Mouse (Mus musculus): ENCODE data around the gene Cntnap2.
"Not testable (repeated sequence)": the region's sequence is repeated elsewhere in the genome, so short reads cannot be mapped to it uniquely, and the experiment has no call there.

Cntnap2 gene

DNA sequence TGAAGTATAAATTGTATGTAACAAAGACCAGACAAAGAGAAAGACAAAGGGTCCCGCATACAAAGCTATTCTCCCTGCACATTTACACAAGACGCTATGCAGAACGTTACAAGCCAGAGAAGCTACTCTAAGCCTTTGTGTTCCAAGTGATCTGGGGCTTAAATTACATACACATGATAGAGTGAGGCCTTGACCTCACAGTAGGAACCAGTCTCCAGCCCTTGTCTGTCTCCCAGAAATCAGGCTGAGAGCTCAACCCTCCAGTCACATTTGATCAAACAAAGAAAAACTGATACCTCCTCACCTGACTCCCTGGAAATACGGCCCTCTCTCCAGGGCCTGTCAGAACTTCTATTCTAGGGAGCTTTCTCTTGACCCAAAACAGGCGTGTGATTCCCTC, 2122.2 kb downstream of the Cntnap2 start:
- not testable (repeated sequence) for DNase-seq

DNA sequence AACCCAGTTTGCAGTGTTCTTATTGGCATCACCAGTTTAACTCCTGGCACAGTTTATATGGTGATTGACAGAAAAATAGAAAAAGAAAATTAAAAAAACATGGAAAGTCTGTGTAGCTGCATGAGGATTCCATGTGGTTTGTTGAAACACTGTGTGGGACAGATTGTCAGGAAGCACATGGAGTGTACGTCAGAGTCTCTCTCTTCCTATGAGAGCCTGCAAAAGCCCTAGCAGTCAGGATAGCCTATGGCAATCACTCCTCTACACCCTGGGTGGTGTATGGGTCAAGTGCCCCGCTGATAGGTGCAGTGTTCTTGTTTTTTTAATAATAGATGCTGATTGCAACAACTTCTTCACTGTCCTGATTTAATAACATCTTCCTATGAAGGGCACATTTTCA, 2123.1 kb downstream of the Cntnap2 start:
- no peak for DNase-seq

DNA sequence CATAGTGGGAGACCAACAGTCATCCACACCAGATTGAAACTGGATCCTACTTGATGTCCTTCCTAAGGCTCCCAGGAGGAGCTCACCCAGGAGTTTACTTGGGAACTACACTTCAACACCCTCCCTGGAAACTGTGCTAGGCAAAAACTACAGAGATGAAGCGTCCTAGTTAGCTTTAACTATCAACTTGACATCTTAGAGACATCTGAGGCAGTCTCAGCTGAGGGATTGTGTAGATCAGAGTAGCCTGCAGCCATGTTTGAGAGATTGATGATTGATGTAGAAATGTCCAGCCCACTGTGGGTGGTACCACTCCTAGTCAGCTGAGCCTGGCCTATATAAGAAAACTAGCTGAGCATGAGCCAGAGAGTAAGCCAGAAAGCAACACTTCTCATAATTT, 2123.6 kb downstream of the Cntnap2 start:
- no peak for DNase-seq

DNA sequence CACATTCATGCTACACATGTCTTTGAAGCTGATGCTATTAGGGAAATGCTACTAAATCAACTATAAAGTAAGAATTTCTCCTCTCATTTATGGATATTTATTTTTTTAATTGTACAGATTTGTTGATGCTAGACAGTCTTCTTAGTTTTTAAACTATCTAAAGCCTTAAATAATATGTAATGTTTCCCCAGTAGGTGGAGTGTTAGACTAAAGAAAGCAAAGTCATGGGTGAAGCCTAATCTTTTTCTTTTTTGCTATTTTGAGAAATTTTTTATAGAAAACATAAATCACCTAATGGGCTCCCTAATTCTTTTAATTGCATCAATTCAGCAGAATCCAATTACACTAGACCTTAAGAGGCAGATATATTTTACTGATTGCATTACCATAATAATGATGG, 2124.7 kb downstream of the Cntnap2 start:
- not testable (repeated sequence) for DNase-seq

DNA sequence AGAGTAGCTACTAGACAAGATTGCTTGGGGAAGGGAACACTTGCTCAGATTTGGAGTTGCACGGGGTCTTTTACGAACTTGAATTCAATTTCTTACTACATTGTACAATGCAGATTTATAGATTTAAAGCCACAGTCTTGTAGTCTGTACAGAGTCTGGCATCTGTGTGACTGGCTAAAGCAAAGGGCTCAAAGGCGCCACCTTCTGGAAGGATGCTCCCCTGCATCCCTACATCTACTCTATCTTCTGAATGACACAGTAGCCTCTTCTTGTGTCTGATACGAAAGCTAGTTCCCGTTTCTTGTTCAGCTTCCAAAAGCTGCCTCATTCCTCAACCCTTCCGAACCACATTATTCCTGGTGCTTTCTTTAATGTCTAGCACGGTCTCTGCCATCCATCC, 2129.0 kb downstream of the Cntnap2 start:
- DNase-seq: peak; percentile 30

DNA sequence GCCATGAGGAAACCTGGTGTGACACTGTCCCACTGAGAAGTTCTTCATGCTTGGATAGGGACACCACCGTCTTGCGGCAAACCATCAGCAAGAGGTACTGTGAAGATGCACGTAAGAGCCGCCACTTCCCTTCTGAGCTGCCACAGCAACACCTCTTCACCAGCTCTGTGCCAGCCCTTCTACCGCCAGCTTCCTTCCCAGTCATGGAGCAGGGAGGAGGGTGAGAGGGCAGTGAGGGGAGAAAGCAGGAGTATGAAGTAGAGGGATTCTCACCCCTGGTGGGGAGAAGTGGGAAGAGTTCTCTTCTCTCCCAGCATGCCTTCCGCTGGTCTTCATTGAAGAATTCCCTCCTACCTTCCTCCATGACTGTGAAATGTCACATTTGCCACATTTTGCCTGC, 2129.4 kb downstream of the Cntnap2 start:
- not testable (repeated sequence) for DNase-seq

DNA sequence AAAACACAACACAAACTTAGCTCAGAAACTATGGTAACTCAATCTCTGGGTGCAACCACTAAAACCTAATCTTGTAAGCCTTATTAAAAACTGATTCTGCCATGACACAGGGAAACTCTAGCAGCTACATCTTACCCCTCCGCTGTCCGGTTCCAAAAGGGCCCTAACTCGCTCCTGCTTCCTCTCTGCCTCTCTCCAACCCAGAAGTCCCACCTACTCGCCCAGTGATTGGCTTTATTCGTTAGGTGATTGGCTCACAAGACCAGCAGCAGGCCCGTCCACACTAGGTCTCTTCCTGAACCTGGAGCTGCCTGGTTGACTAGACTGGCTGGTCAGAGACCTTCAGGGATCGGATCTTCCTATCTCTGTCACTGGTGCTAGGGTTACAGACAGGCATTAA, 2131.1 kb downstream of the Cntnap2 start:
- DNase-seq: no peak

DNA sequence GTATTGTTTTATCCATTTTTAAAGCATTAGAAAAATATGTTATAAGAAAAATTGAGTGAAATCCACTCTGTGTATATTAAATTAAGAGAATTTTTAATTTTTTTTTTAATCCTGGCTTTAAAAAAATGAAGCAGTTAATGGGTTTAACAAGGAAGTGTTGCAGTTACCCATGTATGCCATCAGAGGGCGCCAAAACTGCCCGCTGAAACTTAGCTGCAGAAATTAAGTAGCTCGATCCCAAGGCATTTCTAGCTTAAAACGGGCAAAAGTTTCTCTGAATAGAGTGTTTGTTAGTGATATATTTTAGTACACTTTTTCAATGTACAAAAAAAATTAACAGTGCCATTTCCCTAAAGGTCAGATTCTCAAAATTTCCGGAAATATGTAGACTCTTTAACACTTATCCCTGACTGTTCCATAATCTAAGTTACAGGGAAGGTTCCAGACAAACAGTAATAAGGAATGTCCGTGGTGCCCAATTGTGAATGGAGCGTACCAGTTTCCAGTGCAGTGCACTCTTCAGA, 2132.2 kb downstream of the Cntnap2 start:
- DNase-seq: peak; percentile 32

DNA sequence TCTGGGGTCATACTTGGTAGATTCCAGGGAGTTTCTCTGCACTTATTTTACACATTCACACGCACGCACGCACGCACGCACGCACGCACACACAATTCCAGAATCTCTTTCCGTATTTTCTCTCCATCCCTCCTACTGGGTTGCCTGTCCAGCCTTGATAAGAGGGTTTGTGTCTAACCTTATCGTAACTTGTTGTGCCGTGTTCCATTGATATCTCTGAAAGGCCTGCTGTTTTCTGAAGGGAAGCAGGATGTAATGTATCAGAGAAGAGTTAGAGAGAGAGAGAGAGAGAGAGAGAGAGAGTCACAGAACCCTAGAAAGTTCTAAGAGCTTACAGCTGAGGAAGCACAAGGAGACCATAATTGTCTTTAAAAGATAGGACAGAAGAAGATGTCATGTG, 2132.8 kb downstream of the Cntnap2 start:
- DNase-seq: no peak

DNA sequence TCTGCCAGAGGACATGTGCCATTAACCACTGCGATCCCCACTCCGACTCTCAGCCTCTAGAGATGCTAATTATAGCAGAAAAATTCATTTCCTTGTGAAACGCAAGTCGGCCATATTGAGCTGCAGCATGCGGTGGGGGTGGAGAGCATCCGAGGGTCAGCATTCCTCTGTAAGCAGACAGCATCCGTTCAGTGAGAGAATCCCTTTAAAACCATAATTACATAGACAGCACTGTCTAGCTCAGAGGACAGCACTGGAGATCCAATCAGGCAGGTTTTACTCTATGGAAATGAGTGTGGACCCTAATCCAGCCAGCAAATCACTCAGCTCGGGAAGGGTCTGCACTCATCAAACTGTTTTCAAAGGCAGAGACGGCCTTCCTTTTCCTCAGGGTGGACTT, 2133.3 kb downstream of the Cntnap2 start:
- no peak for DNase-seq

DNA sequence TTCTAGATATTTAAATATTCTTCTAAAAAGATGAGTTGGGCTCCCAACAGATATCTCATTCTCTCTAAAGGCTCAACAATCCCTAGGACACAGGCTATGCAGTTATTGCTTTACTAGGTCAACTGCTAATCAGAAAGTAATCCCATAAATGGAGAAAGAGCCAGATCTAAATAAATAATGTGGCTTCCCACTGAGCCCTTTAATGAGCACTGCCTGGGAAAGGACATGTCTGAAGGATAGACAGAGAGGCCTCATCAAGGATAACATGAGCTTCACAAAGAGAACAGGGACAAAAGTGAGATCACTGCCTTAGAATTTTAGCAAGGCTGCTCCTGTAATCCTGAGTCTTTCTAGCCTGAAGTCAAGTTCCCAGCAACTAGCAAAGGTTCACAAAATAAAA, 2138.4 kb downstream of the Cntnap2 start:
- no peak for DNase-seq

DNA sequence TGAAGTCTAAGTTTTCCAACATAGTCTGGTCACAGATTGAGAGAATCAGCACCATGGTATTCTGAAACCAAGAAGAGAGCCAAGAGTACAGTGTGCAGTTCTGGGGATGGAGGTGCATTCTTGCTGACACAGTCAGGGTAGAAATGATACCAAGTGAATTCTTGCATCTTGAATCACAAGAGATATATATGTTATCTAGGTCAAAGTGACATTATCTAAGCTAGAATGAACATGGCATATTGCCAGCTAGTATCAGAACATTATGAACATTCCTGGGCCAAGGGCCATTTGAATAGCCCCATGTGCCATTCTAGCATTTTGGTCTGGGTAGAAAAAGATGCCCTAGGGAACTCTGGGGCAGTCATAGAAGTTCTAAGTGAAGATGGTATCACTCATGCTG, 2141.5 kb downstream of the Cntnap2 start:
- DNase-seq: no peak

DNA sequence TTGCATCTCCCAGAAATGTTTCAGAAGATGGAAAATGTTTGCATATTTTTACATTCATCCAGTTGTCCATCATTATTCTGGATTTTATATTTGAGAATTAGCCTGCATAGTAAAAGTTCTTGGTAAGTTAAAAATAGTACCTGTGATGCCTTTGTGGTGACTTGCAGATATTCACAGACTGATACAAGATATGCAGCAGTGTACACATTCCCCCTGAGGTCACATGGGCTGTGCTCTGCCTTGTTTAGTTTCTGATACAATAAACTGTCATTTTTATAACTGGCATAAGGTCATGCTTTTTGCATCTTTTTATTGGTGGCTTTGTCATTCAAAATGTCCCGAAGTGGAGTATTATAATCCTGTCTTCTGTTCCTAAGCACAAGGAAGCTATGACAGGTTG, 2148.9 kb downstream of the Cntnap2 start:
- no peak for DNase-seq

DNA sequence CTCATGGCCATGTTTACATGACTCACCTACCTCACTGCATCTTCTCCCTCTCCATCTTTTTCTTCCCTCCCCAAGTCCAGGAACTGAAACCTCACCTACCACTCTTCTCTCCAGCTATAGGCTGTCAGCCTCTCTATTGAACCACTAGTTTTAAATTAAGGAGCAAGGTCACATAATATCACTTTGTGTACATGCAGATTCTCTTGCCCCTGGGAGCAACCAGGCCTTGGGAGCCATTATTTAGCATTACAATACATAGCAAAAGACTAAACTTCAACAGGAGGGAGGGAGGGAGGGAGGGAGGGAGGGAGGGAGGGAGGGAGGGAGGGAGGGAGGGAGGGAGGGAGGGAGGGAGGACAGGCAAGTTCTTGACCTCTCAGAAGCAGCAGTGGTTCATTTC, 2155.6 kb downstream of the Cntnap2 start:
- no peak for DNase-seq

DNA sequence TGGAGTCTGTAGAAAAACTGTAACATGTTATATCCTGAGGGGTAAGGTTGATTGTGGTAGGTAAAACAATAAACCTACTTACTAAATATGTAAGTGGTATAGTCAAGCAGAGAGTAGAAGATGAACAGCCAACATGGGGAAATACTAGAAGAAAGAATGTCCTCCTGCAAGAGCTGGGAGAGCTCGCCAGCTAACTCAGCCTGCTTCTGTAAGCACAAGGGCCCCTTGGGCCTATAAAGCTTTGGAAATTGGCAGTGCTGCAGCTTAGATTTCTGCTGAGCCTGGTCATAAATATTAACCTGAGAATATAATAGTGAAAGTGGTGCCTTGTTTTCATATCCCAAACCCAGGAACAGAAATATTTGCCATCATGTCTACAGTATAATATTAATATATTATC, 2164.4 kb downstream of the Cntnap2 start:
- DNase-seq: not testable (repeated sequence)

DNA sequence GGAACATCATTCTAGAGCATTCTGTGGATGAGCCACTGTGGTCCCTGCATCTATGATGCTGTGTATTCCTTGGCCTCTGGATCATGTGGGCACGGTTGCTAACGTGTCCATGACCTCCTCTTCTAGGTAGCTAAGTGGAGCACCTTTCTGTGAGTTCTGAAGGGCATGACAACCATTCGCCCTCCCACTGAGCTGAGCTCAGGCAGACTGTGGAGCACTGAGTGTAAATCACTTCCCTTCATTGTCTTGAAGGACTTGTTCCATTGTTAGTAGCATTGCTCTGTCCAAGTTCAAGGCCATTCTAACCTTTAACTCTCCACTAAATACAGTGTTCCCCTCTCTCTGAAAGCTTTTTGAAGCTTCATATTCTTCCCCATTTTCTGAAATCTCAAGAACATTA, 2166.2 kb downstream of the Cntnap2 start:
- DNase-seq: not testable (repeated sequence)

DNA sequence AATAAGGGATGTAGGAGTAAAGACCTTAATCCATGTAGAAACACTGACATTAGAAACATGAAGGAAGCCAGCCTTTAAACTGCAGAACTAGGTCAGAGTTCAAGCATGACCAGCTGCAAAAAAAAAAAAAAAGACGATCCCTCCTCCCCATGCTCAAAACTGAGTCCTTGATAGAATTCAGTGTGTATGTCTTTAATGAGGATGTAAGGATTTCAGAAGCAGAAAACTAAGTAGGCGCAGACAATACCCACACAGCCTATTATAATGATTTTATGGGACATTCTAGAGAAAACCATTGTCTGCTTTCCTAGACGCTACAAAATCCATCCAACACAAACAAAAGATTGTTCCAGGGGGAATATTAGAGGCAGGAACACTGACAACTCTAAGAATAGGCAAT, 2168.4 kb downstream of the Cntnap2 start:
- no peak for DNase-seq

DNA sequence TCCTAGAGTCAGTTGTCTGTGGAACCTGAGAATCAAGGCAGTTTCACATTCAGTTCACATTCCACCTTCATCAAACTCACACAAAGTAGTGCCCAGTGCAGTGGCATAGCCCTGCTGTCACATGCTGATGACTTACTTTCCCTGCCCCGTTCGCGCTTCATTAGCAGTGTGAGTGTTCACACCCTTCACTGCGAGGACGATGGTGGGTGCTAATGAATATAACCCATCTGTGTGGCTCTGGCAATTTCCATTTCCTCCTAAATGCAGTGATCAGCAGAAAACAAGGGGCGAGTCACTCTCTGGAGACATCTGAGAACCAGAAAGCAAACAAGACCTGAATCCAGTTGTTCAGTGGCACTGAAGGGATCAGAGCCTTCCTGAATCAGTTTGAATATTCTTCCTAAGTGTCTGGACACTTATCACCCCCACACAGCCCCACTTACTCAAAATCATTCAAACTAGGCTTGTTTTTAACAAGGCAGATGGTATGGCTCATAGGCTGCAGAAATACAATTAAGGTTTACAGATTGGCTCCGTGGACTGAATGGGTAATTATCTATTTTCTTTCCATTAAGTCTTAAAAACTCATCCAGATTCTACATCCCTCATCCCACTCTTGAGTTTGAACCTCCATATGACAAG, 2169.6 kb downstream of the Cntnap2 start:
- DNase-seq: no peak

DNA sequence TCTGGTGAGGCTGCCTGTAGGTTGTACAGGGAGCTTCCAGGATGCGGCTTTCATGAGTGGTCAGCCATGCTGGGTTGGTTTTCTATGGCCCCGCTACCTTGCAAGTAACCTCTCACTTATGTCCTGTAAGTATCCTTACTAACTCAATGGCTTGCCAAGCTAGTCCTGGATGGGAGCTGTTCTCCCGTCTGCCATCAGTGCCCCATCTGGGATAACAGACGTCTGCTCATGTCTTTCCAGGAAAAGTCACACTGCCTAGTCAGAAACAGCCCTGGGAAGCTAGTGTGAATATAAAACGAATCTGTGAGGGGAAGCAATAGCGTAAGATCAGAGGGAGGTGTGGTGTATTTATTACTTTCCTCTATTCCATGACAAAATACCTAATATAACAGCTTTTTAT, 2172.4 kb downstream of the Cntnap2 start:
- no peak for DNase-seq

DNA sequence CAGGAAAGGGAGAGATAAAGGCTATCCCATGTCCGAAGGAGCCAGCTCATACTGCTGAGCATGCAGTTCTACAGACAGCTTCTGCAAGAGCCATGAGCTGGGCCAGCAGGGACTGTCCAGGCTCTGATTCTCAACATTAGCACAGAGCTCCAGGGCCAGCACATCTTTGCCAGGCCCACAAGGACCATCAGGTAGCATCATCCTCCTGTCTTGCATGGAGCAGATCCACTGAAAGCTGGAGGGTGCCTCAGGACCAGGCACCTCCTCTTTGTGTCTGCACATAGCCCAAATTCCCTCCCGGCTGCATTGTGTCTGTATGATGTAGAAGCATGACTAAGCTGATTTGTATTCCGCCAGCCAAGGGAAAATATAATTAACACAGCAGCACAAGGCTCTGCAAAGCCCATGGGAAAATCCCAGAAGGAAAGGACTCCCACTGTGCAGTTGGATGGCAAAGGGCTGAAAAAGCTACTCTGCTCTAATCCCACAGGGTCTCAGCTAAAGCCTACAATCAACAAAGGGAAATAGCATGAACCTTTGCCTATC, 2180.3 kb downstream of the Cntnap2 start:
- no peak for DNase-seq

DNA sequence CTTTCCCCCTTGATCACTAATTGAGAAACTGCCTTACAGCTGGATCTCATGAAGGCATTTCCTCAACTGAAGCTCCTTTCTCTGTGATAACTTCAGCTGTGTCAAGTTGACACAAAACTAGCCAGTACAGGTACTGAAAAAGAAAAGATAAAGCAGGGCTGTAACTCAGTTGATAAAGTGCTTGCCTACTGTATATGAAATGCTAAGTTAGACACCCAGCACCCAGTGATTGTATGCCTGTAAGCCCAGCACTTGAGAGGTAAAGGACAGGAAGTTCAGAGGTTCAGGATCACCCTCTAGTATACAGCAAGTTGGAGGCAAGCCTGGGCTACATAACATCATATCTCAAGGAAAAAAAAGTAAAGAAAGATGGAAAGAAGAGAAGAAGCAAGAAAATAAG, 2182.2 kb downstream of the Cntnap2 start:
- DNase-seq: no peak

DNA sequence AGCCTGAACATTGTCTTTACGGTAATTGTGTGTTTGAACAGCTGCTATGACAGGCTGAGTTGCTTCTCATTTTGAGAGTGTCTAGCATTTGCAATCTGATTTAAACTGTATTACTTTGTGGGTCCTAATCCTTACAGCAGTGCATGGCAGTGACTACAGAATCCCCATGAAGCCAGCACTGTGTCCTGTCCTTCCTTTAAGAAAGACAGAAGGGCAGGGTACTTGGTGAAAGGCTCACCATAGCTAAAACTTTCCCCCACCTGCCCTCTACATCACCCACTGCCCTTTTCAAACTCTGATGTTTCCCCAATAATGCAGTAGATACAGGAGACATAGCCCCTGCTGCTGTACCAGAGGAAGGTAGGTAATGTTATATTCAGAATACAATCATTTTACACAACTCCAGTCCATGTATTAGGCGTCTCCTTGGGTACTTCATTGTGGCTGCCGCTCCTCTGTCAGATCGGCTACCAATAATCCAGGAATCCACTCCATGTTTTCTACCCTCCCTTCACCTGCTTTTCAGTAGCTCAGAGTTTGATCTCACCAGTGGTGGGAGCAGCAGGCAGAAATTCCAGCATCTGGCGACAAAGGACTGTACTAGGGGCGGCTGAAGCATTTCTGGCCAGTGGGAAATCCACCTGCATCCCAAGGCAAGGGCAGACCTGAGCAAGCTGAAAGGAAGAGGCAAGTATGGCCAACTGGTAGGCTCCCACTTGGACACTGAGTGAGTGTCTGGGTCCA, 2184.9 kb downstream of the Cntnap2 start:
- DNase-seq: no peak

DNA sequence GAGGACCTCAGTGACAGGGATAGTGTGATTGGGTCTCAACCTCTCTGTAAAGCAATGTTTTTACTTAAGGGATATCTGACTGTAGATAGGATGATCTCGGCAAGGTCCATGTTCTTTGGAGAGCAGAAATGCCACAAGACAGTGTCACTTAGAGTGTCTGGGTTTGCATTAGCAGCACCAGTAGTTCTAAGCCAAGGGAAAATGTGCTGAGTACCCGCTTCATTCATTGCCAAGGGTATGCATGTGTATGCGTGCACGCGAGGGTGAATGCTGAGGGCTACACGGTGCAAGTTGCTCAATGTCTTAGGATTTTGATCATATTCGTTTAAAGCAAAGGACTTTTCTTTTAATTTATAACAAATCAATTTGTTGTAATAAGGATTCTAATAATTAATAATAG, 2185.5 kb downstream of the Cntnap2 start:
- DNase-seq: no peak

DNA sequence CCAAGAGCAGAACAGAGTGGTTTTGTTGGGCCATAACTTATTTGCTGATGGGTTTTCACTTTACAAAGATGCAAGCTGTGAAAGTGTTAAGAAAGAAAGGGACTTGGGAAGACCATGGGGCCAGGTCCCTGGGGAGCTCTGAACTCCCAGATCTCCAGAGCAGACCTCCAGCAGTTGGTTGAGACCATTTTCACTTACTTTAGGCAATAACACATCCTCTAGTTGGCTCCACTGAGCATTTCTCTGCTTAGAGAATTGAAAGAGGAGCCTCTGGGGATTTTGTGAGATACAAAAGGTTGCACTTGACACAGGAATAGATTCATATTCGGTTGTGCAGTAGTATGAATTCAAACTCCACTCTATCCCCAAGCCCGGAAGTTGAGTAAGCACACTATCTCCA, 2196.1 kb downstream of the Cntnap2 start:
- DNase-seq: no peak
